Mouse (Mus musculus) kidney, adult 9 months (tissue): ENCODE measurements around the gene Epha4.

Experiments used
- DNase-seq: peaks from one replicate; pipeline ENCODE4 v3.0.0; 2022

The Epha4 gene

DNA sequence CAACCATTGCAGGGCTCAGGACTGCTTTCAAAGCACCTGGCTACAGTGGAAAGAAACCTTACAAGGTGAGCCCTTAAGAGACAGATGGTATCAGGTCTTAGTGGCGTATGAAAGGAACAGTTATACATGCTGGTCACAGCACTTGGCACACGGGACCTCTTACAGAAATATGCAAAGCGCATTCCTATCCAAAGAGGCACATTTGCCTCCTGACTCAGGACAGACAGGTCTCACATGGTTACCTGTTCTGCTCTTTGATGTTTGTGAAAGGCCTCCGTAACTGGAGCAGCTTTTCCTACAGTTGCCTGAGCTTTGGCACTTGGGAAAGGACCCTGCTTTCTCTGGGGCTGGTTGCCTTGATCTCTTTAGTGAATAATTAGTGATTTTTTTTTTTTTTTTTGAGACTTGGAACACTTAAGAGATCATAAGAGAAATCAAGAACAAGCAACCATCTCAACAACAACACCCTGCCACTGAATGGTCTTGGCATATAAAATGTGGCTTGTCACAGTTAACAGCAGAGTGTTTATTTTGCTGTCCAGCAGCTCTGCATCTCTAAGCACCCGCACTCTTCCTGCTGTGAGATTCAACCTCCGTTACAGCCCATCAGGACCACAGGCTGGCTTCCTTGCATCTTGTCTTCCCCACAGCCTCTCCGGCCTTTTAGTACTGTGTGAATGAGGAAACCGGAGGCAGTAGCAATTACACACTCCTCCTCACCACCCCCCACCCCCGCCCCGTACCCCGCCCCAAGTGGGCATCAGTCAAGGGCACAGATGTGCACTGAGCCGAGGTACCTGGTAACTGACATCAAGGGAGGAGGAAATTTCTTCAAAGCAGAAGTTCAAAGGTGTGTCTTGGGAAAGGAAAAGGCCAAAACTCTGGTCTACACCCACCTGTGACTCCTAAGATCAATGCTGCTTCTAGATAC is 41.2 kb downstream of the Epha4 start:
- DNase-seq: no peak

GRCm38 (mm10) chr1:77472566-77472965 is 42.3 kb downstream of the Epha4 start:
- DNase-seq: no peak

DNA sequence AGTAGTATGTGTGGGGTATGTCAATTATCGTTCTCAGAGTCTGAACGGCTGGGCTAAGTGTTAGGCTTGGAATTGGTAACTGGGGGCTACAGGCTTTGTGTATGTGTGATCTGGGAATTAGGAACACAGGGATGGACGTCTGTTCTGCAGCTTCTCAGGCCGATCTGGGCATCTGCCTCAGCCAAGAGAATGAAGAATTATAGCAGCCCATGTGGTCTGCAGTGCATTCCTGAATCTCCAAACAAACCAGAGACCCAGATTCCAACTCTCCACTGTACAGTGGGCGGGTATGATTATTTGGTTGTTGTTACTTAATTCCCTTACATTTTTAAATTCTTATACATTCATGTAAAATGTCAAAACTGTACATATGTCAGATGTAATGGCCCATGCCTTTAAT is 43.4 kb downstream of the Epha4 start:
- DNase-seq: no peak

DNA sequence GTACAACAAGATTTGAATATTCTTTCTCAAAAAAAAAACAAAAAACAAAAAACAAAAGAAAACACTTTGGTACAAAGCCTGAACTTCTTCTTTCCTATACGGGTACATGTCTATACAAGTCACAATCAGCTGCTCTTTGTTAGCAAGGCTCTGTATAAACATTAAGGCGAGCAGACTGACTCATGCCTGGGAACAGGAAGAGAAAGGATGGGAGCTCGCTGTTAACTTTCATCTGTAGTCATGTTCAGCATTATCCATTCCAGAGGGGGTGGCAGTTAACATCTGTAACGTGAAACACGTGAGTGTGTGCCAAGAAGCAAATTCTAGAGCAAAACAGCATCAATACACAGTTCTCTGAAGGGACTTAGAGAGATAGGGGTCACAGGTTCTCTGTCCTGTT is 43.9 kb downstream of the Epha4 start:
- DNase-seq: no peak

- no peak for DNase-seq
These were observed 46.1 kb downstream of the Epha4 start for GRCm38 (mm10) chr1:77468717-77469314.

DNA sequence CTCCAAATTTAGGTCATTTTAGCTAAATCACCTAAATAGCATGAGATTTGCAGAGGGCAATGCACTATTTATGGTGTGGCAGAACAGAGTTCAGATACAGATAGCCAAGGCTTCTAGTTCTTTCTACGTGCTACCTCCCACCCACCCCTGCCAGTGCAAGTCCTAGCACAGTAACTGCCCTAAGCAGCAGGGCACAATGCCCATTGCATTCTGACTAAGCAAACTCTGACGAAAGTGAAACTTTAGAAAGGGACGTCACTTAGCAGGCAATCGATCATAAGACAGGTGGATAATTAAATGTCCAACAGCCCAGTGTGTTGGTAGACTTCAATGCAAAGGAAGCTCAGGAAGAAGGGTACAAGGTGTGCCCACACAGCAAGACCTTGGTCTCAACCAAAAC is 49.4 kb downstream of the Epha4 start:
- DNase-seq: no peak

DNA sequence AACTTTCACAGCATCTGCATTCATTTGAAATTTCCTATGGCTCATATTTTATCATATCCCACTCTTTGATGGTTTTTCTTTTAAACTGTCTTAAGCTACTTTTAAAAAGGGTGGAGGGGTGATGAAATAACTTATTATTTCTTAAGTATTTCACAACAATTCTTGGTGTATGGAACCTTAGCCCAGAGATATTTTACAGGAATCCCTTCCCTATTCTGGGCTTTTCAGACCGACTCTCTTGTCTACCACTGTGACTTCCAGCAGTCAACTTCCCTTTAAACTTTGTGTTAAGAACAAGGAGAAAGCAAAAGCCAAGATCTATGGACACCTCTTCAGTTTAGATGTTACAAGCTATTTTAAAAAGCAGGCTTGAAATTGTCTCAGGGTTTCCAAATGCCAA is 50.8 kb downstream of the Epha4 start:
- DNase-seq: no peak

- no peak for DNase-seq
These were observed 52.8 kb downstream of the Epha4 start for GRCm38 (mm10) chr1:77461877-77462615.

DNA sequence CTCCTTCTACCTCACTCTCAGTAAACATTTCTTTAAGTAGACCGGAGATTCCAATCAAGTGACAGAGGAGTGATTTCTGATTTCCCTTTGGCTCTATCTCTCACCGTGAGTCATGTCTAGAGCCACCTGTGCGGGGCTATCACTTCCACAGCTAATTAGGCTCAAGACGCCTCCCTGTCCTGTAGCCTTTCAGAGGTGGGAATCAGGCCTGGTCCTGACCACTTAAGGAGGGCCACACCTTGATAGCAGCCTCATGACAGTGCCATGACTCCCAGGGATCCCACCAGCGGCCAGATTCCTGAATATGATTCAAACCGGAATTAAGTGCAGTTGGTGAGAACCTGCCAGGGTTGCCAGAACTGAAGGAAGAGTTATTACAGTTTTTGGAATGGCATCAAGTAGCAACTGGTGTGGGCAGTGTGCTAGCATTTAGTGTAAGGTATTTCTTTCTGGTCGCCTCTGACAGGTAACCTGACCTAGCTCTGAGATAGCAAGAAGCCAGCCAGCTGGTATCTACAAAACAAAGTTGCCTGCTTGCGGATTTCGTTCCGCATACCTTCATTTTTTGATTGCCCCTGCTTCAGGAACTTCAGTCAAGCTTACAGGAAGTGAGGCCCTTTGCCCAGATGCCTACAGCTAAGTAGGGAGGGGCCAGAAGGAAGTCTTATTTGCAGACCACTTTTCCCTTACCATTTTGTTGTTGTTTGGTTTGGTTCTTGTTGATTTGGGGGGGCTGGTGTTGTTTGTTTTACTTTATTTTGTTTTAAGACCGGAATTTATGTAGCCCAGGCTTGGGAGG is 53.9 kb downstream of the Epha4 start:
- no peak for DNase-seq

DNA sequence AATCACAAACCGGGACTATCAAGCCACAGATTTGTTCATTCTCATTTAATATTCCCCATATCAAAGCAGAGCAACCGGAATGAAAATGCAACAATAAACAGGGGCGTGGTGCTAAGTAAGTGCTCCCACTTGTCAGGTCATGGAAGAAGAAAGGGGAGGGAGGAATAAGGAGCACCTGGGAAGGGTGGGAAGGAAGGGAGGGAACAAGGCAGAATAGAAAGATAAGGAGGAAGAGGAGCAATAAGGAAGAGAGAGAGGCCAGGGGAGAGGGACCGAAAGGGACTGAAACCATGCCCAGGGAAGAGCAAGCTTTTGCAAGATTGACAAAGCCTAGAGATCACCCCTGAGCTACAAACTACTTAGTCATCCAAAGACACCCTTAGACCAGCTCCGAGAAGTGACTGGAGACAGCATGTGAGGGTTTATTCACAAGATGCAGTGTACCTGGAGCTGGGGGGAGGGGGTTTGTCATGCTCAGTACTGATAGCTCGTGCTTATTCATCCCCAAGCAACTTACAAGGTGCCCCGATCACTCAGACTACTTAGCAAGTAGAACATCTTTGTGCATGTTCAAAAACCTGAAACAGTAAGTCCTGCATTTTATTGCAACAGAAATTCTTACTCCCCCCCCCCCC is 56.0 kb downstream of the Epha4 start:
- DNase-seq: no peak

GRCm38 (mm10) chr1:77457446-77457800 is 57.5 kb downstream of the Epha4 start:
- DNase-seq: no peak

DNA sequence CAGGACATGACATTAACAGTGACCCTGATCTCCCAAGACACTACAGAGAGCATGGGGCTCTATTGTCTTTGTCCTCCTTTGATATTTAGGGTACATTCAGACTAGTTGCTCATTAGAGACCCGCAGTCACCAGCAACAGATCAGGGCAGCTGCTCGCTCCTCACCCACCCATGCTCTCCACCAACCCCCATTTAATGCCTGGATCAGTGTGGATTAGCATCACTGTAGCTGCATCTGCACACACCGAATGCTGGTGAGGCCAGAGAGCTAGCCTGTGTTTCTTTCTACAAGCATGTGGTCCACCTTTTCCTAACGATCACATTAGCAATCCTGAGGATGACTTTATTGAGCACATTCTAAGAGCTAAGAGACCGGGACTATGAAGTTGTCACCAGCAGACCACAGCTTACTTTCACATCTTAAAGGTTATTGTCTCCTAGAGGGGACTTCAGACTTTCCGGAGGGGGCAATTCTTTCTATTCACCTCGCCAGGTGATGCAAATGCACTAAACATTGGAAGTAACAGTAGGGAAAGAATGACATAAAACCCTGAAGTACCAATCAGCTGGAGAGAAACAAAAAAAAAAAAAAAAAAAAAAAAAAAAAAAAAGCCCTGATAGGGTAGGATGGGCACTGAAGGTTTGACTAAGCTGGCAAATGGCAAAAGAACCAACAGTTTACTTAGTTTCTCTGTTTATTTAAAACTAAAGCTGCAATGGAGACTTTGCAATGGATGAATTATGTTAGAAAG is 58.0 kb downstream of the Epha4 start:
- no peak for DNase-seq

- DNase-seq: no peak
These were observed 61.1 kb downstream of the Epha4 start for GRCm38 (mm10) chr1:77453811-77454210.

- no peak for DNase-seq
These were observed 62.2 kb downstream of the Epha4 start for GRCm38 (mm10) chr1:77452721-77453120.

DNA sequence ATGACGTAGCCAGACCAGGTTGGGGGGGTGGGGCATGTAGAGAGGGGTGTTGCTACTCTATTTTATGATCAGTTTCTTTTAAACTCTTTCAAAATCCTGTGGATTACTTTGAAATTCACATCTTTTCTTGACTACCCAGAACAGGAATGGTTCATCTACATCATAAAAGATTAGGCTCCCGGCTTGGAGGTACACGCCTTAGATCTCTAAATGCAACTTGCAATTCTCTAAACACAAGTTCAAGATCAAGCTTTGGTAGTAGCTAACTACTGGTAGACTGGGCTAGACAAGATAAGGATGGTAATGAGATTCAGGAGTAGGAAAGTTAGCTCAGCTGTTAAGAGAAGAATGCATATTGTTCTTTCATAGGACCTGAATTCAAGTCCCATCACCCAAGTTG is 63.3 kb downstream of the Epha4 start:
- DNase-seq: no peak

DNA sequence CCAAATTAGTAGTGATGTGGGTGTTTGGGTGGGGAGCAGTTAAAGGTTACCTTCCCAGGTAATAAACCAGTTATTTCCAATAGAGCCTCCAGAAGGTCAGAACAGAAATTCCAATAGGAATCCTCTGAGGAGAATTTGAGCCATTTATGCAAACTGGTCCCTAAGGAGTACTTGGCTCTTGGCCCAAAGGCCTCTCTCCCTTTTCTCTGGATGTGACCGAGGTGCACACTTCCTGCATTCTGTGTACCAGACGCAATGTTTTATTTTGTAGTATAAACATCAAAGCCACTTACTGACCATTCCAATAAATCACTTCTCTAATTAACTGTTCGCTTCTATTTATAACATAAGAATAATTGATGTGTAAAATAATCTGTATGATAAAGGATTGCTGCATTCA is 64.7 kb downstream of the Epha4 start:
- no peak for DNase-seq

GRCm38 (mm10) chr1:77447061-77447614 is 67.8 kb downstream of the Epha4 start:
- DNase-seq: peak; percentile 89

DNA sequence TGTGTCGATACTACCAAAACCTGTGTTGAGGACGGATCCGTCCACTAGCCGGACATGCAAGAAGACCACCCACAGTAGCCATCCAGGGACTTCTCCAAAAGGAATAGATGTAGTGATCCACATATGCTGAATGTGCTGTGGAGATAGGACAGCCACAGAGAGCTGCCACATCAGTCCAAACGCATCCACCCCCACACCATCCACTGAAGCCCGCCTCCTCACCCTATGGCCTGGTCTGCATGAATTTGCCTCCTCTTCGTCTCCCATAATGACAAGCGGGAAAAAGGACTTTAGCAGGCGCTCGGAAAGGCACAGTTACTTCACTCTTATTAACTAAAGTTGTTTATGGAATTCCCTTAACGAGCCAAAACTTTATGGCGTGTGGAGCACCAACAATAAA is 68.5 kb downstream of the Epha4 start:
- DNase-seq: no peak

- no peak for DNase-seq
These were observed 70.2 kb downstream of the Epha4 start for GRCm38 (mm10) chr1:77444648-77445047.

DNA sequence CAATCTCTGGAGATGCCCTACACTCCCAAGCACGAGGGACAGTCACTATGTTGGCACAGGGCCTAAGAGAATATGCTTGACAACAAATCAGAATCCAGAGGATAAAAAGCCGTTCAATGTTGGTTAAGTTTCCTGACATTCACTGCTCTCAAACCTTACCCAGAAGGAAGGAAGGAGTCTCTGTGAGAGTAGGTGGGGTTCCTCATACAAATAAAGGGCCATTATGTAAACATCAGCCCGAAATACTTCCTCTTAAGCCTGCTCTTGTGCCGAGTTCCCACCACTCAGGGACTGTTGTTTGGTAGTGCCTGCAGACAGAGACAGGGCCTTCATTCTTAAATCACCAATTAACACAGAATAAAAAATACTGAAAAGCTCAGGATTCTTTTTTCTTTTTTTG is 72.9 kb downstream of the Epha4 start:
- DNase-seq: no peak

DNA sequence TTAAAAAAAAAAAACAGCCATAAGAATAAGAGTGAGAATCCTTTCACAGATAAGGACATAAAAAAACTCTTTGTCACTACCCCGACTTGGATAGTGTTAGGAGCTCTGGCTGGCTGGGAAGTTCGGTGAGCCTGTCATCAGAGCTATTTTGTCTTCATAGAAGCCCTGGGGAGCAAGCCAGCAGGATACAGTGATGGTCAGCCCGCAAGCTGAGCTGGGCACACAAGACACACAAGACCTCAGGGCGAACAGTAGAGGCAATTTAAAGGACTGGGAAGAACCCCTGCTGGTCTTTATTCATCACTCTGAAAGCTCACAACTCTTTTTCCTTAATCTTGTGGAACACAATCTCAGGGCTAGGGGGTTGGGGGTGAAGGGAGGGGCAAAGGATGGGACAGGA is 73.5 kb downstream of the Epha4 start:
- DNase-seq: no peak
